Mouse (Mus musculus) intestine, embryonic 14.5 days (tissue): Measurements from ENCODE around the gene Apoa5. TPM values are rescaled to one million over a fixed set of nuclear protein-coding genes. Genes with fewer than 3 reads are reported as not detected.

Experiments used
- ATAC-seq: fragments of 200-750 bp; cut with Nextera tagmentation; replicated peaks from 2 replicates; pipeline ENCODE4 v1.8.0; 2017; ENCODE audit warnings: low read depth, moderate number of reproducible peaks, moderate TSS enrichment, moderate library complexity; ENCODE audit not compliant: low FRiP score, low TSS enrichment
- DNase-seq: peaks from one replicate; pipeline ENCODE4 v3.0.0-alpha.2; 2018; ENCODE audit warnings: low spot score
- H3K27ac ChIP-seq: fragments of 300-500 bp; sonication (generic); 2 replicates; pipeline ENCODE4 v1.5.1; 2014; ENCODE audit warnings: low read depth, mild to moderate bottlenecking, control low read depth
- H3K27me3 ChIP-seq: fragments of 300-500 bp; sonication (generic); replicated peaks from 2 replicates; pipeline ENCODE4 v1.6.1; 2014; ENCODE audit warnings: low read length, control low read depth; ENCODE audit not compliant: control insufficient read depth, insufficient read depth
- H3K36me3 ChIP-seq: fragments of 300-500 bp; sonication (generic); 2 replicates; pipeline ENCODE4 v1.6.1; 2014; ENCODE audit warnings: low read length, control low read depth; ENCODE audit not compliant: control insufficient read depth, insufficient read depth
- H3K4me1 ChIP-seq: fragments of 300-500 bp; sonication (generic); replicated peaks from 2 replicates; pipeline ENCODE4 v1.6.1; 2014; ENCODE audit warnings: low read length, control low read depth, mixed read lengths; ENCODE audit not compliant: control insufficient read depth, insufficient read depth
- H3K4me2 ChIP-seq: fragments of 300-500 bp; sonication (generic); 2 replicates; pipeline ENCODE4 v1.6.1; 2014; ENCODE audit warnings: low read length
- H3K4me3 ChIP-seq: fragments of 300-500 bp; sonication (generic); 2 replicates; pipeline ENCODE4 v1.5.1; 2014; ENCODE audit warnings: low read depth, low read length, control low read depth, mixed read lengths
- H3K9ac ChIP-seq: fragments of 300-500 bp; sonication (generic); 2 replicates; pipeline ENCODE4 v1.6.1; 2014; ENCODE audit warnings: mild to moderate bottlenecking, low read length
- H3K9me3 ChIP-seq: fragments of 300-500 bp; sonication (generic); 2 replicates; pipeline ENCODE4 v1.6.1; 2016; ENCODE audit warnings: low read length, control low read depth; ENCODE audit not compliant: control insufficient read depth
- WGBS: fragments of 180-500 bp; shearing (Covaris S2); extraction: QIAGEN DNeasy Blood & Tissue Kit; methylation state at CpG from one replicate; pipeline ENCODE4 v1.1.7; 2014; 5-methylcytosine and 5-hydroxymethylcytosine counted together
- polyA plus RNA-seq: library from polyadenylated mRNA; unstranded; fragments of >200 nt; fragmentation: Nextera tagmentation; extraction: Ambion mirVana; gene quantifications from 2 replicates; pipeline ENCODE4 v1.2.1, GENCODE M21; 2014

Gene Apoa5
- polyA plus RNA-seq, 1 experiment from 2014 or later, result not detected

DNA sequence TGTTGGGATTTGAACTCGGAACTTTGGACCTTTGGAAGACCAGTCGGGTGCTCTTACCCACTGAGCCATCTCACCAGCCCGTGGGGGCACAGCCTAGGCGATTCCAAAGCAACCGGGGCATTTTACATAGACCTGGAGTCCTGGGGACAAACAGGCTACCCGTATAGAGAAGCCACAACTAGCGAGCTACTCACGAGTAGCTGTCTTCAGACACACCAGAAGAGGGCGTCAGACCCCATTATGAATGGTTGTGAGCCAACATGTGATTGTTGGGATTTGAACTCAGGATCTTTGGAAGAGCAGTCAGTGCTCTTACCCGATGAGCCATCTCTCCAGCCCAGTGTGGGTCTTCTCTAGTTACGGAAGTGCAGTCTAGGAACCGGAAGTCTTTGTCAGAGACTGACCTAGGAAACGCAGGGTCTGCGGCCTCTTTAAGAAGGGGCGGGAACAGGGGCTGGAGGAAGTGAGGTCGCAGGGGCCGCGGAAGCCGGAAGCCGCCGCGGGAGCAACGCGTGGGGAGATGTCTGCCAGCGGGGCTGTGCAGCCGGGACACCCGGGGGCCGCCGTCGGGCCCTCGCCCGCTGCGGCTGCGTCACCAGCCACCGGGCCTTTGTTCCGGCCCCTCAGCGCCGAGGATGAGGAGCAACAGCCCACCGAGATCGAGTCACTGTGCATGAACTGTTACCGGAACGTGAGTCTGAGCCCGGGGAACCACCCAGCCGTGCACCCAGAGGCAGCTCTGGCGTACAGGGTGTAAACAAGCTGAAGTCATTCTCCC is 4.4 kb downstream of the Apoa5 start, which contains the start of gene Zpr1:
TSS of gene Zpr1 (plus strand) at position 388 of the 778 bp plus-strand sequence.
- peak within 1 kb of the TSS; percentile 40 for H3K27ac ChIP-seq
- H3K27me3 ChIP-seq, result peaks cover 10% of the 10 kb centered on the region; the same call in 1 of the 2 replicates
- H3K4me3 ChIP-seq, result peak within 1 kb of the TSS; percentile 61
- 6% methylated on average over 45 of the region's 45 CpGs for WGBS
- peak; percentile 92 for DNase-seq
- peak within 1 kb of the TSS; percentile 60 for H3K9ac ChIP-seq
- peak; percentile 95 for ATAC-seq
- H3K4me1 ChIP-seq, result peaks cover 5% of the 10 kb centered on the region; the same call in 1 of the 2 replicates
- peak within 1 kb of the TSS; percentile 55 for H3K4me2 ChIP-seq
- peaks cover 37% of the 10 kb centered on the region for H3K36me3 ChIP-seq
- H3K9me3 ChIP-seq, result no peaks in the 10 kb centered on the region

DNA sequence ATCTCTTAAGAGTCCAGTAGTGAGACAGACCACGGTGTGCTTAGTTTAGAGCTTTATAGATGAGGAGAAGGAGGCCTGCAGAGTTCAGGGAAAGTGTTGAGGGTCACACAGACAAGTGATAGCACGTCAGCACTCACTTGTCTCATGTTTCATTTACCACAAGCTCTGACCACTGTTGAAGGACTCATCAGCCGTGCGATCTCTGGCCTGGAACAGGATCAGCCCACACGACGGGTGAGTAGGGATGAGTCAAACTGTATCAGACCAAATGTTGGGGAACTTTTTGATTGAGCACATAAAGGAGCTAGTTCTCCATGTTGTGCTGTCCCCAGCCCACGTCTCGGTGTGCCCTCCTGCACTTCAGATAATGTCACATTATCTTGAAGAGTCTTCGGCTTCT is 6.1 kb downstream of the Apoa5 start:
- Histone ChIP-seq H3K27ac (no peak overlapping the region), H3K27me3 (peaks cover 10% of the 10 kb centered on the region; the same call in 1 of the 2 replicates), H3K9me3 (no peaks in the 10 kb centered on the region), H3K36me3 (peaks cover 51% of the 10 kb centered on the region), H3K4me2 (no peak overlapping the region), H3K9ac (no peak overlapping the region), H3K4me3 (no peak overlapping the region), H3K4me1 (peaks cover 5% of the 10 kb centered on the region; the same call in 1 of the 2 replicates)
- 90% methylated on average over 9 of the region's 9 CpGs for WGBS
- ATAC-seq (no peak), DNase-seq (no peak)

GRCm38 (mm10) chr9:46282631-46283436 is 14.4 kb downstream of the Apoa5 start, which contains the start of gene Bud13:
Gene Bud13 (plus strand): TSS chr9:46283008.
- H3K9me3 ChIP-seq, result no peaks in the 10 kb centered on the region
- H3K4me1 ChIP-seq, result peaks cover 5% of the 10 kb centered on the region
- ATAC-seq (peak; percentile 92), DNase-seq (peak; percentile 99)
- H3K4me3 ChIP-seq, result peak within 1 kb of the TSS; percentile 64
- H3K36me3 ChIP-seq, result peaks cover 56% of the 10 kb centered on the region
- H3K27ac ChIP-seq, result peak within 1 kb of the TSS; percentile 75
- peak within 1 kb of the TSS; percentile 61 for H3K4me2 ChIP-seq
- H3K27me3 ChIP-seq, result no peaks in the 10 kb centered on the region
- H3K9ac ChIP-seq, result peak within 1 kb of the TSS; percentile 69
- under 1% methylated on average over 55 of the region's 55 CpGs for WGBS

DNA sequence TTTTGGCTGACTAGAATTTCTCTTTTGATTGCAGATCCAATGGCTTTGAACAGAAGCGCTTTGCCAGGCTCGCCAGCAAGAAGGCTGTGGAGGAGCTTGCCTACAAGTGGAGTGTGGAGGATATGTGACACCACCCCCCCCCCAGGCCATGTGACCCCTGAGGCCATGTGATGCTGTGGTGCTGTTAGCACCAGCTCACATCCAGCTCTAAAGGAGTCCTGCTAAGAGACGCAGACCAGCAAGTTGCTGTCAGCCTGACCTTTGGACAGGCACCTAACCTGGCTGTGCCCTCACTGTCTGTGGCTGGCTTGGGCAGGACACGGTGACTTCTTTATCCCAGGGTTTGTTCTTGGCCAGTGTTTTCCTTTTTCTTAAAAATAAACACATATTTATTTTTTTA is 29.9 kb downstream of the Apoa5 start:
- no peak overlapping the region for H3K4me2 ChIP-seq
- no peaks in the 10 kb centered on the region for H3K4me1 ChIP-seq
- DNase-seq, result no peak
- H3K9me3 ChIP-seq, result no peaks in the 10 kb centered on the region
- H3K27me3 ChIP-seq, result no peaks in the 10 kb centered on the region
- H3K4me3 ChIP-seq, result no peak overlapping the region
- no peak for ATAC-seq
- WGBS, result 76% methylated on average over 4 of the region's 4 CpGs
- peaks cover 59% of the 10 kb centered on the region for H3K36me3 ChIP-seq
- no peak overlapping the region for H3K9ac ChIP-seq
- H3K27ac ChIP-seq, result no peak overlapping the region

- WGBS, result 12% methylated on average over 2 of the region's 2 CpGs
- H3K4me1 ChIP-seq, result no peaks in the 10 kb centered on the region
- H3K4me2 ChIP-seq, result no peak overlapping the region
- ATAC-seq (0 out of 2 replicates have a peak, but pooled peaks have one; percentile 41), DNase-seq (peak; percentile 68)
- H3K9ac ChIP-seq, result no peak overlapping the region
- H3K4me3 ChIP-seq, result no peak overlapping the region
- H3K9me3 ChIP-seq, result no peaks in the 10 kb centered on the region
- H3K36me3 ChIP-seq, result peaks cover 29% of the 10 kb centered on the region
- H3K27me3 ChIP-seq, result no peaks in the 10 kb centered on the region
- H3K27ac ChIP-seq, result no peak overlapping the region
Observed at GRCm38 (mm10) chr9:46302142-46302541, 33.7 kb downstream of the Apoa5 start.

DNA sequence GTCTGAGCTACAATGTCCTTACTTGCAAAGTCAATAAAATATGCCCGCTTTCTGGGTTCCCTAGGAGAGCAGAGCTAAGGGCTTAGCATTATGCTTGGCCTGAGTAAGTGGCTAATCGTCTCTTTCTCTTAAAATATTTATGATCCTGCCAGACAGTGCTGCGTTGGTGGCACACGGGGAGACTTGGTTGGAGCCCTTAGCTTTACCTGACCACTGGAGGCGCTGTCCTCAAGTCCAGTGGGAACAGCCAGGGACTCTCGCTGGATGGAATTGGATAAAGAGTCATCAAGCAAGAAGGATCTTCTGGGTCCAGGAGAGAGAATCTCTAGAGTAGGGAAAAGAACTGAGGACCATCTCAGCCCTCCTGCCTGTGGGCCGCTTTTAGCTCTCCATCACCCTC is 40.7 kb downstream of the Apoa5 start:
- no peak overlapping the region for H3K27ac ChIP-seq
- no peaks in the 10 kb centered on the region for H3K27me3 ChIP-seq
- WGBS, result 13% methylated on average over 7 of the region's 7 CpGs
- H3K9me3 ChIP-seq, result no peaks in the 10 kb centered on the region
- DNase-seq, result no peak
- H3K4me3 ChIP-seq, result no peak overlapping the region
- H3K36me3 ChIP-seq, result no peaks in the 10 kb centered on the region
- H3K4me2 ChIP-seq, result no peak overlapping the region
- no peak for ATAC-seq
- H3K9ac ChIP-seq, result no peak overlapping the region
- no peaks in the 10 kb centered on the region; the same call in 1 of the 2 replicates for H3K4me1 ChIP-seq

DNA sequence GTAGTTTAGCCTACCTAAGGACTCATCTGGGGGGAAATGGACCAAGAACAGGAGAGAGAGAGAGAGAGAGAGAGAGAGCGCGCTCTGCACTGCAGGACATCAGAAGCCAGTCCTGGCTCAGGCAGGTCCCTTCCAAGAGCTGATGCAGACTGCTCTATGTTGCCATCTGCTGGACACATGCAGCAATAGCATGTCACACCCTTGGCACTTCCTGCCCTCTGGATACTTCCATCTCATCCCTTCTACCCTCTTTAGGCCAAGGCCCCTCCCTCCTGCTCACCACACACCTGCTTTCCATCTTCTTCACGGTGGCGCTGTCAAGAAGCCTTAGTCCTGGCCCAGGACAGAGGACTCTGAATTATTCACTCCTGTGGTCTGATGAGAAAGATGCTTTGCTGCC is 46.1 kb downstream of the Apoa5 start:
- Histone ChIP-seq H3K9me3 (no peaks in the 10 kb centered on the region), H3K27me3 (no peaks in the 10 kb centered on the region), H3K9ac (no peak overlapping the region), H3K27ac (no peak overlapping the region), H3K4me3 (no peak overlapping the region), H3K4me2 (no peak overlapping the region), H3K4me1 (no peaks in the 10 kb centered on the region), H3K36me3 (no peaks in the 10 kb centered on the region)
- ATAC-seq (peak; percentile 58; the same call in 1 of the 2 replicates), DNase-seq (peak; percentile 80)
- WGBS, result 8% methylated on average over 4 of the region's 4 CpGs

DNA sequence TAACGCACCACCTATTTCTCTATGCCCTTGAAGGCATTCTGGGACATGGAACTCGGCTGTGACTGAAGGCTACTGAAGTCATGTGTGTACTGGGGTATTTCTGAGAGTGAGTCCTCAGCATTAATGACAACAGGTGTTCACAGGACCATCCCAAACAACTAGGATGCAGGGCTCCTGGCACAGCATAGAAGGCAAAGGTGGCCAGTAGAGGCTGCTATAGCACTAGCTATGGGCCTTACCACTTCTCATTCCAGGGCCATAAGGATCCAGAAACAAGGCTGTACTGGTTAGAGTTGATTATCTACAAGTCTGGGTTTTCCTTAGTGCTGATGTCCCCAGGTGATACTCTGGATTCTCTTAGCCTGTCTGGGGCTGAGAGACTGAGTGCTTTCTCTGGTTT is 46.5 kb downstream of the Apoa5 start:
- WGBS, result 50% methylated on average over 2 of the region's 2 CpGs
- no peak overlapping the region for H3K4me2 ChIP-seq
- 0 out of 2 replicates have a peak, but pooled peaks cover 2% of the 10 kb centered on the region for H3K9me3 ChIP-seq
- H3K27me3 ChIP-seq, result no peaks in the 10 kb centered on the region
- no peak overlapping the region for H3K27ac ChIP-seq
- H3K36me3 ChIP-seq, result no peaks in the 10 kb centered on the region
- H3K4me1 ChIP-seq, result no peaks in the 10 kb centered on the region
- no peak overlapping the region for H3K4me3 ChIP-seq
- ATAC-seq (no peak), DNase-seq (no peak)
- H3K9ac ChIP-seq, result no peak overlapping the region
